10 mouse cellular contexts compared by ENCODE assay signal in the genomic region with DNA sequence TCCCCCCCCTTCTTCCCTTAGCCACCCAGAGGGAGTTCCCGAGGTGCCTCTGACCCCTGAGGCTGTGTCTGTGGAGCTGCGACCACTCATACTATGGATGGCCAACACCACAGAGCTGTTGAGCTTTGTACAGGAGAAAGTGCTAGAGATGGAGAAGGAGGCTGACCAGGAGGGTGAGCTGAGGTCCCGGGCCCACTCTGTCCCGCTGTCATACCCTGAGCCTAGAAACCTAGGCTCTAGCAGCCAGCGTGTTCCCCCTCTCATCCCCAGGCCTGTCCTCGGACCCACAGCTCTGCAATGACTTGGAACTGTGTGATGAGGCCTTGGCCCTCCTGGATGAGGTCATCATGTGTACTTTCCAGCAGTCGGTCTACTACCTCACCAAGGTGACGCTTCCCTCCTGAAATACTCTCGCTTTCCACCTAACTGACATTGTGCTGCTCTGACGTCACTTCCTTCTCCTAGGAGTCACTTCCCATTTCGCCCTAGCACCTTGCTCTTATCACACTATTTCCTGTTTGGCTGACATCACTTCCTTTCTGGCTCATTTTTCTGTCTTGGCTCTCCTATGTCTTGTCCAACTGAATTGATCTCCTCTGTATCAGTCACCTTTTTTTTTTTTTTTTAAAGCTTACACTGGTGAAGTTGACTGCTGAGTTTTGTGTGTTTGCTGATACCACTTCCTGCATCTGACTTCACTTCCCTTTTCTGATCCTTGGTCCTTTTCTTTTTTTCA. TPM values are rescaled to one million over a fixed set of nuclear protein-coding genes. Genes with fewer than 3 reads are reported as not detected.
DNase-seq lines count a peak whose midpoint lies in the region; ATAC-seq and TF ChIP-seq lines count a peak whose summit lies in the region.
"Had no signal": no experiment of that assay in that cellular context is flagged by ENCODE, and none has a peak within 500 bp of the region (broad histone marks: within the 10 kb centered on the region; RNA-seq: fewer than 3 reads in every experiment).

No protein-coding gene starts in this region.

- TF ChIP-seq CTCF in intestine, postnatal 0 days (IDR thresholded peaks at IDR 0.05; ENCODE audit: low read depth) = no peak

- H3K4me1 ChIP-seq in intestine, embryonic 14.5 days (replicated peaks; ENCODE audit: control insufficient read depth, insufficient read depth, low read length) = peaks cover 7% of the 10 kb centered on the region
- H3K4me1 ChIP-seq in intestine, postnatal 0 days (replicated peaks; ENCODE audit: control insufficient read depth, insufficient read depth, low read length) = no peaks in the 10 kb centered on the region
- H3K4me1 ChIP-seq in forebrain, embryonic 15.5 days = peaks cover 15% of the 10 kb centered on the region

- H3K27ac ChIP-seq in intestine, embryonic 14.5 days (ENCODE audit: low read depth) = peak overlapping the region; percentile 27; the same call in 1 of the 2 replicates
- H3K27ac ChIP-seq in intestine, postnatal 0 days (ENCODE audit: low read depth, low read length) = no peak overlapping the region
- H3K27ac ChIP-seq in macrophage = peak overlapping the region; percentile 49
- H3K27ac ChIP-seq in forebrain, embryonic 15.5 days (replicated peaks) = no peak overlapping the region

- no peak for ATAC-seq in intestine, embryonic 14.5 days (replicated peaks; ENCODE audit: low FRiP score, low TSS enrichment, low read depth)
- no peak for ATAC-seq in intestine, postnatal 0 days
- peak; percentile 73 to 82 for ATAC-seq in hematopoietic stem cell, adult 5-6 weeks (replicated peaks in 1 of 2; ENCODE audit: insufficient read depth in 1 of 2, low FRiP score in 2 of 2, low TSS enrichment in 1 of 2, low read depth in 1 of 2, poor library complexity in 2 of 2, severe bottlenecking in 2 of 2)
- no peak for ATAC-seq in forebrain, embryonic 15.5 days (replicated peaks)

- H3K36me3 ChIP-seq in intestine, embryonic 14.5 days (ENCODE audit: control insufficient read depth, insufficient read depth, low read length) = peaks cover 6% of the 10 kb centered on the region; the same call in 1 of the 2 replicates
- 0 out of 2 replicates have a peak, but pooled peaks cover 2% of the 10 kb centered on the region for H3K36me3 ChIP-seq in intestine, postnatal 0 days (ENCODE audit: control insufficient read depth, insufficient read depth)
- H3K36me3 ChIP-seq in macrophage (ENCODE audit: inconsistent target) = no peaks in the 10 kb centered on the region
- peaks cover 8% of the 10 kb centered on the region; the same call in 1 of the 2 replicates for H3K36me3 ChIP-seq in forebrain, embryonic 15.5 days

- H3K9me3 ChIP-seq in intestine, embryonic 14.5 days (ENCODE audit: control insufficient read depth, low read length) = no peaks in the 10 kb centered on the region
- no peaks in the 10 kb centered on the region for H3K9me3 ChIP-seq in intestine, postnatal 0 days (ENCODE audit: control insufficient read depth)
- H3K9me3 ChIP-seq in forebrain, embryonic 15.5 days = no peaks in the 10 kb centered on the region
- H3K9me3 ChIP-seq: limb, embryonic 12.5 days had no signal

- no peak overlapping the region for H3K4me2 ChIP-seq in intestine, embryonic 14.5 days (ENCODE audit: low read length)
- no peak overlapping the region for H3K4me2 ChIP-seq in intestine, postnatal 0 days (replicated peaks; ENCODE audit: low read depth)
- no peak overlapping the region for H3K4me2 ChIP-seq in forebrain, embryonic 15.5 days (replicated peaks)
- H3K4me2 ChIP-seq: limb, embryonic 12.5 days had no signal

- no peak for DNase-seq in intestine, embryonic 14.5 days (ENCODE audit: low spot score)
- DNase-seq in R1 (ENCODE audit: low read depth, low spot score) = peak; percentile 50
- no peak for DNase-seq in urinary bladder, postnatal 25 days (ENCODE audit: low spot score)
- no peak for DNase-seq in urinary bladder, postnatal 36 days (ENCODE audit: low spot score in 2 of 2)
- DNase-seq: cerebellum, adult 8-10 months had no signal

- H3K27me3 ChIP-seq in intestine, embryonic 14.5 days (replicated peaks; ENCODE audit: control insufficient read depth, insufficient read depth, low read length) = 0 out of 2 replicates have a peak, but pooled peaks cover 2% of the 10 kb centered on the region
- H3K27me3 ChIP-seq in intestine, postnatal 0 days (replicated peaks; ENCODE audit: control insufficient read depth, insufficient read depth, low read length) = peaks cover 50% of the 10 kb centered on the region
- H3K27me3 ChIP-seq in forebrain, embryonic 15.5 days = no peaks in the 10 kb centered on the region

- H3K79me2 ChIP-seq in macrophage (ENCODE audit: inconsistent target) = no peaks in the 10 kb centered on the region

- H3K9ac ChIP-seq in intestine, embryonic 14.5 days (ENCODE audit: low read length) = no peak overlapping the region
- H3K9ac ChIP-seq in intestine, postnatal 0 days (ENCODE audit: low read depth, low read length) = no peak overlapping the region
- H3K9ac ChIP-seq in forebrain, embryonic 15.5 days (replicated peaks) = no peak overlapping the region

- H3K4me3 ChIP-seq in intestine, embryonic 14.5 days (ENCODE audit: low read depth, low read length) = no peak overlapping the region
- no peak overlapping the region for H3K4me3 ChIP-seq in intestine, postnatal 0 days (ENCODE audit: low read depth, low read length)
- H3K4me3 ChIP-seq in macrophage (ENCODE audit: inconsistent target) = no peak overlapping the region
- no peak overlapping the region for H3K4me3 ChIP-seq in forebrain, embryonic 15.5 days
- H3K4me3 ChIP-seq: limb, embryonic 12.5 days had no signal

- 87% methylated on average over 11 of the region's 11 CpGs for WGBS in intestine, embryonic 14.5 days
- WGBS in intestine, postnatal 0 days = 82% methylated on average over 11 of the region's 11 CpGs
- WGBS in macrophage (ENCODE audit: missing documents) = 48% methylated on average over 11 of the region's 11 CpGs
- 91% methylated on average over 11 of the region's 11 CpGs for WGBS in forebrain, embryonic 15.5 days

RNA-seq across cellular contexts. Expression of a gene that starts 4.7 kb away (rescaled TPM):
- polyA plus RNA-seq in intestine, embryonic 14.5 days (2014; fragmentation: Nextera tagmentation; extraction: Ambion mirVana) = 5.1 and 6.8 TPM in 2 replicates
- polyA plus RNA-seq in intestine, postnatal 0 days (2015; fragmentation: Nextera tagmentation; extraction: Ambion mirVana) = 2.8 and 3.7 TPM in 2 replicates
- total RNA-seq in hematopoietic stem cell, adult 5-6 weeks (2017) = not detected in 2 replicates
- total RNA-seq in macrophage (2018; cell fraction: chromatin; rRNA removed) = under 1 TPM in 5 of 26 experiments, not detected in 21; 0.21 to 0.86 (median 0.81) TPM
- under 1 TPM in 3 of 26 experiments, not detected in 23; 0.09 to 0.14 (median 0.11) TPM for total RNA-seq in macrophage (2018; cell fraction: cytosol; rRNA removed)
- under 1 TPM in 4 of 26 experiments, not detected in 22; 0.15 to 0.28 (median 0.21) TPM for total RNA-seq in macrophage (2018; cell fraction: nucleus; rRNA removed)
- polyA plus RNA-seq in macrophage (2018) = not detected in 3 replicates
- polyA plus RNA-seq in forebrain, embryonic 15.5 days (2015; fragmentation: Nextera tagmentation; extraction: Ambion mirVana) = 2.5 and 2.7 TPM in 2 replicates

RNA-seq across cellular contexts. Expression of a gene that starts 7.8 kb away (rescaled TPM):
- polyA plus RNA-seq in intestine, embryonic 14.5 days (2014; fragmentation: Nextera tagmentation; extraction: Ambion mirVana) = 7.7 and 9.1 TPM in 2 replicates
- polyA plus RNA-seq in intestine, postnatal 0 days (2015; fragmentation: Nextera tagmentation; extraction: Ambion mirVana) = 5.7 and 6.1 TPM in 2 replicates
- 0.94 TPM in 1 of 2 replicates, not detected in the other for total RNA-seq in hematopoietic stem cell, adult 5-6 weeks (2017)
- total RNA-seq in macrophage (2018; cell fraction: chromatin; rRNA removed) = under 1 TPM in 5 of 26 experiments, not detected in 21; 0.22 to 0.34 (median 0.25) TPM
- total RNA-seq in macrophage (2018; cell fraction: cytosol; rRNA removed) = under 1 TPM in 24 of 26 experiments, not detected in 2; 0.03 to 0.29 (median 0.09) TPM
- under 1 TPM in 12 of 26 experiments, not detected in 14; 0.18 to 0.60 (median 0.29) TPM for total RNA-seq in macrophage (2018; cell fraction: nucleus; rRNA removed)
- 0.04 to 0.08 TPM (median 0.07 TPM) in 3 replicates for polyA plus RNA-seq in macrophage (2018)
- polyA plus RNA-seq in forebrain, embryonic 15.5 days (2015; fragmentation: Nextera tagmentation; extraction: Ambion mirVana) = 15.5 and 16.6 TPM in 2 replicates

RNA-seq across cellular contexts. Expression of a gene that starts 13.5 kb away (rescaled TPM):
- 0.13 and 0.27 TPM in 2 replicates for polyA plus RNA-seq in intestine, embryonic 14.5 days (2014; fragmentation: Nextera tagmentation; extraction: Ambion mirVana)
- polyA plus RNA-seq in intestine, postnatal 0 days (2015; fragmentation: Nextera tagmentation; extraction: Ambion mirVana) = 0.08 TPM in 2 replicates
- not detected in 2 replicates for total RNA-seq in hematopoietic stem cell, adult 5-6 weeks (2017)
- total RNA-seq in macrophage (2018; cell fraction: chromatin; rRNA removed) = not detected
- not detected for total RNA-seq in macrophage (2018; cell fraction: cytosol; rRNA removed)
- total RNA-seq in macrophage (2018; cell fraction: nucleus; rRNA removed) = under 1 TPM in 2 of 26 experiments, not detected in 24; 0.44 to 0.50 TPM
- not detected in 3 replicates for polyA plus RNA-seq in macrophage (2018)
- 0.17 TPM in 1 of 2 replicates, not detected in the other for polyA plus RNA-seq in forebrain, embryonic 15.5 days (2015; fragmentation: Nextera tagmentation; extraction: Ambion mirVana)

RNA-seq across cellular contexts. Expression of a gene that starts 18.0 kb away (rescaled TPM):
- 0.65 and 0.70 TPM in 2 replicates for polyA plus RNA-seq in intestine, embryonic 14.5 days (2014; fragmentation: Nextera tagmentation; extraction: Ambion mirVana)
- polyA plus RNA-seq in intestine, postnatal 0 days (2015; fragmentation: Nextera tagmentation; extraction: Ambion mirVana) = 0.05 and 0.23 TPM in 2 replicates
- 0.25 TPM in 1 of 2 replicates, not detected in the other for total RNA-seq in hematopoietic stem cell, adult 5-6 weeks (2017)
- not detected for total RNA-seq in macrophage (2018; cell fraction: chromatin; rRNA removed)
- not detected for total RNA-seq in macrophage (2018; cell fraction: cytosol; rRNA removed)
- not detected for total RNA-seq in macrophage (2018; cell fraction: nucleus; rRNA removed)
- polyA plus RNA-seq in macrophage (2018) = not detected in 3 replicates
- polyA plus RNA-seq in forebrain, embryonic 15.5 days (2015; fragmentation: Nextera tagmentation; extraction: Ambion mirVana) = not detected in 2 replicates
- polyA plus RNA-seq: limb, embryonic 12.5 days had no signal

RNA-seq across cellular contexts. Expression of a gene that starts 19.8 kb away (rescaled TPM):
- 0.19 and 0.58 TPM in 2 replicates for polyA plus RNA-seq in intestine, embryonic 14.5 days (2014; fragmentation: Nextera tagmentation; extraction: Ambion mirVana)
- not detected in 2 replicates for polyA plus RNA-seq in intestine, postnatal 0 days (2015; fragmentation: Nextera tagmentation; extraction: Ambion mirVana)
- not detected in 2 replicates for total RNA-seq in hematopoietic stem cell, adult 5-6 weeks (2017)
- not detected for total RNA-seq in macrophage (2018; cell fraction: chromatin; rRNA removed)
- not detected for total RNA-seq in macrophage (2018; cell fraction: cytosol; rRNA removed)
- not detected for total RNA-seq in macrophage (2018; cell fraction: nucleus; rRNA removed)
- not detected in 3 replicates for polyA plus RNA-seq in macrophage (2018)
- not detected in 2 replicates for polyA plus RNA-seq in forebrain, embryonic 15.5 days (2015; fragmentation: Nextera tagmentation; extraction: Ambion mirVana)
- polyA plus RNA-seq: limb, embryonic 12.5 days had no signal

Comparison
In these comparisons a context has a peak if more than half of its experiments do, and no peak if none do; other contexts are left out.
1. H3K27ac ChIP-seq: peak in intestine, embryonic 14.5 days (single experiment) and macrophage (single experiment); none in intestine, postnatal 0 days (single experiment) and forebrain, embryonic 15.5 days (single experiment).
2. ATAC-seq: peak in hematopoietic stem cell, adult 5-6 weeks (2 of 2); none in intestine, embryonic 14.5 days (single experiment), intestine, postnatal 0 days (single experiment) and forebrain, embryonic 15.5 days (single experiment).